Mouse (Mus musculus): Measurements from ENCODE around the gene Hyls1.
"Not testable (repeated sequence)": the region's sequence is repeated elsewhere in the genome, so short reads cannot be mapped to it uniquely, and the experiment has no call there.

Gene Hyls1

GRCm38 (mm10) chr9:35569571-35570534 is at the start of gene Hyls1, which contains the start of gene Pate2:
Hyls1 (minus strand) TSS chr9:35570398.
Pate2 (plus strand) TSS chr9:35570284.
- DNase-seq (ENCODE audit: low read depth, low spot score) = peak; percentile 96

GRCm38 (mm10) chr9:35616784-35617183 is 46.6 kb upstream of the Hyls1 start:
- DNase-seq (ENCODE audit: low read depth, low spot score) = not testable (repeated sequence)

GRCm38 (mm10) chr9:35614005-35614404 is 43.8 kb upstream of the Hyls1 start:
- no peak for DNase-seq (ENCODE audit: low read depth, low spot score)

- DNase-seq (ENCODE audit: low read depth, low spot score) = no peak
Measured at GRCm38 (mm10) chr9:35611841-35612240, 41.6 kb upstream of the Hyls1 start, which contains the start of gene Pate4. Pate4 (minus strand) TSS chr9:35611941.

GRCm38 (mm10) chr9:35607647-35608405 is 37.6 kb upstream of the Hyls1 start:
- no peak for DNase-seq (ENCODE audit: low read depth, low spot score)

GRCm38 (mm10) chr9:35592903-35593302 is 22.7 kb upstream of the Hyls1 start:
- DNase-seq (ENCODE audit: low read depth, low spot score) = no peak

- no peak for DNase-seq (ENCODE audit: low read depth, low spot score)
Measured at GRCm38 (mm10) chr9:35587674-35588073, 17.5 kb upstream of the Hyls1 start.

GRCm38 (mm10) chr9:35574416-35574815 is 4.2 kb upstream of the Hyls1 start:
- DNase-seq (ENCODE audit: low read depth, low spot score) = no peak

- DNase-seq (ENCODE audit: low read depth, low spot score) = peak; percentile 19
Measured at GRCm38 (mm10) chr9:35570663-35571062, 465 bp upstream of the Hyls1 start.

- no peak for DNase-seq (ENCODE audit: low read depth, low spot score)
Measured at GRCm38 (mm10) chr9:35567995-35568394, 2.2 kb downstream of the Hyls1 start.

GRCm38 (mm10) chr9:35564536-35565240 is 5.5 kb downstream of the Hyls1 start:
- DNase-seq (ENCODE audit: low read depth, low spot score) = no peak

GRCm38 (mm10) chr9:35561583-35561982 is 8.6 kb downstream of the Hyls1 start:
- no peak for DNase-seq (ENCODE audit: low read depth, low spot score)

- no peak for DNase-seq (ENCODE audit: low read depth, low spot score)
Measured at GRCm38 (mm10) chr9:35561076-35561475, 9.1 kb downstream of the Hyls1 start.

GRCm38 (mm10) chr9:35559009-35559890 is 10.9 kb downstream of the Hyls1 start:
- peak; percentile 29 for DNase-seq (ENCODE audit: low read depth, low spot score)

- DNase-seq (ENCODE audit: low read depth, low spot score) = no peak
Measured at GRCm38 (mm10) chr9:35558257-35559008, 11.8 kb downstream of the Hyls1 start, which contains the start of the genes Ddx25 and Pus3. Ddx25 (minus strand) TSS chr9:35558528. Pus3 (plus strand) TSS chr9:35558595.

- DNase-seq (ENCODE audit: low read depth, low spot score) = no peak
Measured at GRCm38 (mm10) chr9:35556494-35557102, 13.6 kb downstream of the Hyls1 start.

GRCm38 (mm10) chr9:35548455-35548854 is 21.7 kb downstream of the Hyls1 start:
- no peak for DNase-seq (ENCODE audit: low read depth, low spot score)

- no peak for DNase-seq (ENCODE audit: low read depth, low spot score)
Measured at GRCm38 (mm10) chr9:35546745-35547144, 23.5 kb downstream of the Hyls1 start.

- DNase-seq (ENCODE audit: low read depth, low spot score) = no peak
Measured at GRCm38 (mm10) chr9:35545704-35546103, 24.5 kb downstream of the Hyls1 start.

Data from c-Kit-negative CD71-positive TER-119-positive erythroid progenitor cells, embryonic 14.5 days (primary cell).